Mouse (Mus musculus): ENCODE results near the gene Hpca. TPM values are rescaled to one million over a fixed set of nuclear protein-coding genes. Genes with fewer than 3 reads are reported as not detected.

Hpca gene
- polyA plus RNA-seq, 1 experiment from 2014 or later, result 4.0 TPM

- no peak for ATAC-seq
- Histone ChIP-seq H3K36me3 (ENCODE audit: control insufficient read depth, insufficient read depth, low read length) (no peaks in the 10 kb centered on the region), H3K27me3 (replicated peaks; ENCODE audit: control insufficient read depth, insufficient read depth, low read length) (no peaks in the 10 kb centered on the region), H3K4me3 (ENCODE audit: low read length) (no peak overlapping the region), H3K27ac (ENCODE audit: low read length) (no peak overlapping the region), H3K4me2 (ENCODE audit: low read depth, low read length) (no peak overlapping the region), H3K9ac (ENCODE audit: low read depth, low read length) (no peak overlapping the region), H3K9me3 (ENCODE audit: control insufficient read depth, low read length) (no peaks in the 10 kb centered on the region), H3K4me1 (ENCODE audit: control insufficient read depth, insufficient read depth, low read length) (peaks cover 7% of the 10 kb centered on the region)
- WGBS, result 51% methylated on average over 4 of the region's 4 CpGs
Measured at GRCm38 (mm10) chr4:129145943-129146342, 24.1 kb upstream of the Hpca start.

- Histone ChIP-seq H3K4me1 (ENCODE audit: control insufficient read depth, insufficient read depth, low read length) (peaks cover 7% of the 10 kb centered on the region), H3K9ac (ENCODE audit: low read depth, low read length) (no peak overlapping the region), H3K36me3 (ENCODE audit: control insufficient read depth, insufficient read depth, low read length) (no peaks in the 10 kb centered on the region), H3K9me3 (ENCODE audit: control insufficient read depth, low read length) (no peaks in the 10 kb centered on the region), H3K27ac (ENCODE audit: low read length) (peak overlapping the region; percentile 42; the same call in 1 of the 2 replicates), H3K4me2 (ENCODE audit: low read depth, low read length) (no peak overlapping the region), H3K27me3 (replicated peaks; ENCODE audit: control insufficient read depth, insufficient read depth, low read length) (no peaks in the 10 kb centered on the region), H3K4me3 (ENCODE audit: low read length) (no peak overlapping the region)
- 39% methylated on average over 4 of the region's 4 CpGs for WGBS
- no peak for ATAC-seq
Measured at GRCm38 (mm10) chr4:129145411-129145810, 23.6 kb upstream of the Hpca start.

- Histone ChIP-seq H3K9ac (ENCODE audit: low read depth, low read length) (no peak overlapping the region), H3K4me3 (ENCODE audit: low read length) (no peak overlapping the region), H3K36me3 (ENCODE audit: control insufficient read depth, insufficient read depth, low read length) (no peaks in the 10 kb centered on the region), H3K9me3 (ENCODE audit: control insufficient read depth, low read length) (no peaks in the 10 kb centered on the region), H3K4me2 (ENCODE audit: low read depth, low read length) (no peak overlapping the region), H3K4me1 (ENCODE audit: control insufficient read depth, insufficient read depth, low read length) (peaks cover 7% of the 10 kb centered on the region), H3K27ac (ENCODE audit: low read length) (peak overlapping the region; percentile 43), H3K27me3 (replicated peaks; ENCODE audit: control insufficient read depth, insufficient read depth, low read length) (no peaks in the 10 kb centered on the region)
- peak; percentile 49; the same call in 1 of the 2 replicates for ATAC-seq
- WGBS, result 53% methylated on average over 16 of the region's 16 CpGs
Measured at GRCm38 (mm10) chr4:129144401-129145367, 22.8 kb upstream of the Hpca start.

GRCm38 (mm10) chr4:129143509-129143908 lies 21.7 kb upstream of the Hpca start:
- Histone ChIP-seq H3K36me3 (ENCODE audit: control insufficient read depth, insufficient read depth, low read length) (no peaks in the 10 kb centered on the region), H3K4me3 (ENCODE audit: low read length) (no peak overlapping the region), H3K9me3 (ENCODE audit: control insufficient read depth, low read length) (no peaks in the 10 kb centered on the region), H3K4me1 (ENCODE audit: control insufficient read depth, insufficient read depth, low read length) (peaks cover 7% of the 10 kb centered on the region), H3K27ac (ENCODE audit: low read length) (no peak overlapping the region), H3K4me2 (ENCODE audit: low read depth, low read length) (no peak overlapping the region), H3K9ac (ENCODE audit: low read depth, low read length) (no peak overlapping the region), H3K27me3 (replicated peaks; ENCODE audit: control insufficient read depth, insufficient read depth, low read length) (peaks cover 2% of the 10 kb centered on the region; the same call in 1 of the 2 replicates)
- 81% methylated on average over 5 of the region's 5 CpGs for WGBS
- ATAC-seq, result no peak

- H3K9me3 ChIP-seq (ENCODE audit: control insufficient read depth, low read length), result no peaks in the 10 kb centered on the region
- H3K27ac ChIP-seq (ENCODE audit: low read length), result no peak overlapping the region
- no peak overlapping the region for H3K4me2 ChIP-seq (ENCODE audit: low read depth, low read length)
- no peaks in the 10 kb centered on the region for H3K36me3 ChIP-seq (ENCODE audit: control insufficient read depth, insufficient read depth, low read length)
- H3K4me1 ChIP-seq (ENCODE audit: control insufficient read depth, insufficient read depth, low read length), result peaks cover 7% of the 10 kb centered on the region
- 88% methylated on average over 11 of the region's 11 CpGs for WGBS
- H3K9ac ChIP-seq (ENCODE audit: low read depth, low read length), result no peak overlapping the region
- H3K4me3 ChIP-seq (ENCODE audit: low read length), result no peak overlapping the region
- ATAC-seq, result no peak
- peaks cover 4% of the 10 kb centered on the region; the same call in 1 of the 2 replicates for H3K27me3 ChIP-seq (replicated peaks; ENCODE audit: control insufficient read depth, insufficient read depth, low read length)
Measured at GRCm38 (mm10) chr4:129142439-129143045, 20.7 kb upstream of the Hpca start.

- no peaks in the 10 kb centered on the region for H3K9me3 ChIP-seq (ENCODE audit: control insufficient read depth, low read length)
- H3K27me3 ChIP-seq (replicated peaks; ENCODE audit: control insufficient read depth, insufficient read depth, low read length), result peaks cover 9% of the 10 kb centered on the region; the same call in 1 of the 2 replicates
- H3K9ac ChIP-seq (ENCODE audit: low read depth, low read length), result no peak overlapping the region
- no peak overlapping the region for H3K4me3 ChIP-seq (ENCODE audit: low read length)
- H3K36me3 ChIP-seq (ENCODE audit: control insufficient read depth, insufficient read depth, low read length), result no peaks in the 10 kb centered on the region
- 73% methylated on average over 17 of the region's 17 CpGs for WGBS
- ATAC-seq, result peak; percentile 26; the same call in 1 of the 2 replicates
- H3K27ac ChIP-seq (ENCODE audit: low read length), result no peak overlapping the region
- no peak overlapping the region for H3K4me2 ChIP-seq (ENCODE audit: low read depth, low read length)
- peaks cover 12% of the 10 kb centered on the region for H3K4me1 ChIP-seq (ENCODE audit: control insufficient read depth, insufficient read depth, low read length)
Measured at GRCm38 (mm10) chr4:129141560-129142438, 20.0 kb upstream of the Hpca start.

GRCm38 (mm10) chr4:129140808-129141207 lies 19.0 kb upstream of the Hpca start:
- Histone ChIP-seq H3K27ac (ENCODE audit: low read length) (no peak overlapping the region), H3K9ac (ENCODE audit: low read depth, low read length) (no peak overlapping the region), H3K9me3 (ENCODE audit: control insufficient read depth, low read length) (no peaks in the 10 kb centered on the region), H3K4me3 (ENCODE audit: low read length) (no peak overlapping the region), H3K36me3 (ENCODE audit: control insufficient read depth, insufficient read depth, low read length) (no peaks in the 10 kb centered on the region), H3K4me2 (ENCODE audit: low read depth, low read length) (no peak overlapping the region), H3K4me1 (ENCODE audit: control insufficient read depth, insufficient read depth, low read length) (peaks cover 9% of the 10 kb centered on the region), H3K27me3 (replicated peaks; ENCODE audit: control insufficient read depth, insufficient read depth, low read length) (peaks cover 17% of the 10 kb centered on the region)
- ATAC-seq, result no peak
- WGBS, result 86% methylated on average over 4 of the region's 4 CpGs

- H3K27ac ChIP-seq (ENCODE audit: low read length), result no peak overlapping the region
- no peaks in the 10 kb centered on the region for H3K36me3 ChIP-seq (ENCODE audit: control insufficient read depth, insufficient read depth, low read length)
- no peaks in the 10 kb centered on the region for H3K9me3 ChIP-seq (ENCODE audit: control insufficient read depth, low read length)
- H3K27me3 ChIP-seq (replicated peaks; ENCODE audit: control insufficient read depth, insufficient read depth, low read length), result peaks cover 24% of the 10 kb centered on the region
- H3K4me1 ChIP-seq (ENCODE audit: control insufficient read depth, insufficient read depth, low read length), result peaks cover 9% of the 10 kb centered on the region
- no peak overlapping the region for H3K4me2 ChIP-seq (ENCODE audit: low read depth, low read length)
- H3K9ac ChIP-seq (ENCODE audit: low read depth, low read length), result no peak overlapping the region
- no peak overlapping the region for H3K4me3 ChIP-seq (ENCODE audit: low read length)
- WGBS, result 85% methylated on average over 5 of the region's 5 CpGs
- 0 out of 2 replicates have a peak, but pooled peaks have one; percentile 16 for ATAC-seq
Measured at GRCm38 (mm10) chr4:129139642-129140041, 17.8 kb upstream of the Hpca start.

Data from intestine, embryonic 16.5 days (tissue).